Mouse (Mus musculus): ENCODE measurements around the gene Atp6v0d1.

DNA sequence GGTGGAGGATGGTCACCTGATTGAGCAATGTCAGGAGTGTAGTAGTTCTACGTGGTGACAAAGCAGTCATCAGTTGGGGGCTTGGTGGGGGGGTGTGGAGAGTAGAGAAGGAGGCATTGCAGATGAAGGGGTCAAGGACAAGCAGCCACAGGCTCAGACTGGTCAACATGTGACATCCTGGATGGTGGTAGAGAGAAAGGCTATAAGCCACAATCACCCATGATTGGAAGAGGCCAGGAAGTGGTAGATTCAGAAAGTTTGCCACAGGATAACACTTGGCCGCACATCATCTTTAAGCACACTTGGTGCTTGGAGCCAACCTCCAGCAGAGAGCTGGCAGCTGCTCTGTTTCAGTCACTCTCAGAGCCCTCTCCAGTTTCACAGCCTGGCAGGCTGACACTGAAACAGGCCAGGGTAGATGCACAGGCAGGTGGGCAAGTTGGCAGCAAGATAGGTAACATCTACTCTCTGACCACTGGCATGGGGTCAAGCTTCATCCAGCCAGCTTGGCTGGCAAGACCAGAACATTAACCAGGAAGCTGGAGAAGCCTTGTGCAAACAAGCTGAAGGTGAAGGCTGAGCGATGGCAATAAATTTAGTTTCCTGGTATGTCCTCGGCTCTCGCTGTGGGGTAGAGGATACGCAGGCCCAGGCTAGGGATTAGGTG lies 28.7 kb downstream of the Atp6v0d1 start:
- no peak for TF ChIP-seq RCOR1 (IDR thresholded peaks at IDR 0.05; ENCODE audit: low read depth, low read length)
- TF ChIP-seq POLR2A (IDR thresholded peaks at IDR 0.05; ENCODE audit: control insufficient read depth in 1 of 2, insufficient read depth in 1 of 2, low read depth in 1 of 2, low read length in 2 of 2, poor library complexity in 1 of 2), result no peak
- TF ChIP-seq SMC3 (IDR thresholded peaks at IDR 0.05; ENCODE audit: low read depth, low read length), result no peak

Data from MEL (cell line).